Mouse (Mus musculus) MEL (cell line): Measurements from ENCODE around the gene Tesc. TPM values are rescaled to one million over a fixed set of nuclear protein-coding genes. Genes with fewer than 3 reads are reported as not detected.

ENCODE experiments used
- DNase-seq: peaks from one replicate; pipeline ENCODE4 v3.0.0; 2011; ENCODE audit warnings: low read depth, low spot score
- H3K27ac ChIP-seq: 2 replicates; pipeline ENCODE4 v1.5.1; 2012; ENCODE audit warnings: low read depth, mild to moderate bottlenecking, control low read depth, low read length, moderate library complexity; ENCODE audit not compliant: control insufficient read depth
- H3K27me3 ChIP-seq, 2 experiments: fragments of 150-350 bp in 1 of 2; sonication (generic) in 1 of 2; 2 replicates each; pipeline ENCODE4 v1.6.1; 2012; ENCODE audit warnings: low read length in 2 of 2, mild to moderate bottlenecking in 2 of 2, improper control_type of control experiment in 1 of 2, moderate library complexity in 1 of 2; ENCODE audit not compliant: insufficient read depth in 2 of 2, control insufficient read depth in 1 of 2
- H3K36me3 ChIP-seq, 2 experiments: 2 replicates each; pipeline ENCODE4 v1.6.1; 2012 to 2014; ENCODE audit warnings: low read length in 2 of 2, improper control_type of control experiment in 1 of 2, inconsistent platforms in 1 of 2, mild to moderate bottlenecking in 1 of 2; ENCODE audit not compliant: insufficient read depth in 2 of 2, control insufficient read depth in 1 of 2
- H3K4me1 ChIP-seq, 2 experiments: fragments of 150-350 bp in 1 of 2; sonication (generic) in 1 of 2; 2 replicates each; pipeline ENCODE4 v1.6.1; 2012; ENCODE audit warnings: low read length in 2 of 2, improper control_type of control experiment in 1 of 2, mild to moderate bottlenecking in 1 of 2; ENCODE audit not compliant: insufficient read depth in 2 of 2, control insufficient read depth in 1 of 2
- H3K4me3 ChIP-seq, 2 experiments: fragments of 150-350 bp in 1 of 2; sonication (generic) in 1 of 2; 2 replicates each; pipeline ENCODE4 v1.5.1; 2012; ENCODE audit warnings: low read depth in 2 of 2, low read length in 2 of 2, mild to moderate bottlenecking in 2 of 2, moderate library complexity in 2 of 2, control low read depth in 1 of 2, improper control_type of control experiment in 1 of 2; ENCODE audit not compliant: control insufficient read depth in 1 of 2, insufficient read depth in 1 of 2
- H3K79me2 ChIP-seq: 2 replicates; pipeline ENCODE4 v1.6.1; 2012; ENCODE audit warnings: mild to moderate bottlenecking, low read length, moderate library complexity; ENCODE audit not compliant: control insufficient read depth, poor library complexity, insufficient read depth
- H3K9ac ChIP-seq: 2 replicates; pipeline ENCODE4 v1.6.1; 2012; ENCODE audit warnings: low read depth, mild to moderate bottlenecking, control low read depth, low read length, moderate library complexity; ENCODE audit not compliant: control insufficient read depth, poor library complexity, severe bottlenecking
- H3K9me3 ChIP-seq: fragments of 150-350 bp; sonication (generic); replicated peaks from 2 replicates; pipeline ENCODE4 v1.6.1; 2012; ENCODE audit warnings: mild to moderate bottlenecking, low read length, improper control_type of control experiment, moderate library complexity; ENCODE audit not compliant: insufficient read depth
- CHD1 ChIP-seq: IDR thresholded peaks from 2 replicates; pipeline ENCODE4 v1.6.1; 2012; ENCODE audit warnings: low read depth, mild to moderate bottlenecking, inconsistent platforms, low read length, improper control_type of control experiment
- E2F4 ChIP-seq: IDR thresholded peaks from 2 replicates; pipeline ENCODE4 v1.6.1; 2011; ENCODE audit warnings: low read depth, low read length, improper control_type of control experiment, borderline replicate concordance
- EP300 ChIP-seq, 2 experiments: IDR thresholded peaks; 2 replicates each; pipeline ENCODE4 v1.6.1; 2011; ENCODE audit warnings: improper control_type of control experiment in 2 of 2, low read length in 2 of 2, low read depth in 1 of 2, mild to moderate bottlenecking in 1 of 2
- GABPA ChIP-seq: IDR thresholded peaks from 2 replicates; pipeline ENCODE4 v1.6.1; 2012; ENCODE audit warnings: low read depth, mild to moderate bottlenecking, inconsistent platforms, low read length, improper control_type of control experiment, moderate library complexity
- MYB ChIP-seq: IDR thresholded peaks from 2 replicates; pipeline ENCODE4 v1.6.1; 2011; ENCODE audit warnings: mild to moderate bottlenecking, low read depth, low read length, improper control_type of control experiment
- NELFE ChIP-seq: IDR thresholded peaks from 2 replicates; pipeline ENCODE4 v1.6.1; 2011; ENCODE audit warnings: low read depth, low read length, improper control_type of control experiment
- NRF1 ChIP-seq: IDR thresholded peaks from 2 replicates; pipeline ENCODE4 v1.6.1; 2014; ENCODE audit warnings: low read depth, mild to moderate bottlenecking, inconsistent platforms, low read length, improper control_type of control experiment, moderate library complexity; ENCODE audit not compliant: poor library complexity, insufficient read depth, severe bottlenecking
- POLR2A ChIP-seq, 2 experiments: IDR thresholded peaks; 2 replicates each; pipeline ENCODE4 v1.6.1; 2011 to 2012; ENCODE audit warnings: low read length in 2 of 2, mild to moderate bottlenecking in 2 of 2, control low read depth in 1 of 2, improper control_type of control experiment in 1 of 2, low read depth in 1 of 2, moderate library complexity in 1 of 2; ENCODE audit not compliant: control insufficient read depth in 1 of 2, insufficient read depth in 1 of 2, poor library complexity in 1 of 2
- POLR2AphosphoS2 ChIP-seq: IDR thresholded peaks from 2 replicates; pipeline ENCODE4 v1.6.1; 2011; ENCODE audit warnings: low read length, improper control_type of control experiment
- POLR2AphosphoS5 ChIP-seq: IDR thresholded peaks from 2 replicates; pipeline ENCODE4 v1.6.1; 2012; ENCODE audit warnings: low read depth, borderline replicate concordance, mild to moderate bottlenecking, inconsistent platforms, low read length, moderate library complexity, mixed read lengths
- TBP ChIP-seq: IDR thresholded peaks from 2 replicates; pipeline ENCODE4 v1.8.0; 2011; ENCODE audit warnings: low read depth, low read length, improper control_type of control experiment
- TCF12 ChIP-seq: IDR thresholded peaks from 2 replicates; pipeline ENCODE4 v1.6.1; 2014; ENCODE audit warnings: low read depth, mild to moderate bottlenecking, inconsistent platforms, low read length, improper control_type of control experiment, moderate library complexity
- USF1 ChIP-seq: IDR thresholded peaks from 2 replicates; pipeline ENCODE4 v1.6.1; 2014; ENCODE audit warnings: low read depth, mild to moderate bottlenecking, inconsistent platforms, low read length, improper control_type of control experiment, moderate library complexity
- ZC3H11A ChIP-seq: IDR thresholded peaks from 2 replicates; pipeline ENCODE4 v1.6.1; 2012; ENCODE audit warnings: low read depth, mild to moderate bottlenecking, inconsistent platforms, low read length, improper control_type of control experiment
- ZMIZ1 ChIP-seq: IDR thresholded peaks from 2 replicates; pipeline ENCODE4 v1.6.1; 2012; ENCODE audit warnings: low read depth, mild to moderate bottlenecking, inconsistent platforms, low read length, improper control_type of control experiment, moderate library complexity
- ZNF384 ChIP-seq: IDR thresholded peaks from 2 replicates; pipeline ENCODE4 v1.6.1; 2012; ENCODE audit warnings: low read depth, mild to moderate bottlenecking, inconsistent platforms, low read length, improper control_type of control experiment
- polyA plus RNA-seq, 2 experiments: library from polyadenylated mRNA; stranded (reverse) in 1 of 2; unstranded in 1 of 2; fragments of >175 nt in 1 of 2; fragments of >200 nt in 1 of 2; gene quantifications; 2 replicates each; pipeline versions ENCODE4 v1.2.1 to v1.2.4; 2012; ENCODE audit warnings: low replicate concordance in 2 of 2, low read depth in 1 of 2; ENCODE audit not compliant: insufficient read length in 2 of 2, insufficient read depth in 1 of 2, missing spikeins in 1 of 2
- total RNA-seq: library from RNA; depleted of rRNA; stranded (reverse); fragments of 300-350 nt; gene quantifications from 2 replicates; pipeline ENCODE4 v1.2.3, GENCODE M21; 2012

Gene Tesc
- total and polyA plus RNA-seq, 3 experiments, result 0.07 TPM; not detected in 2

DNA sequence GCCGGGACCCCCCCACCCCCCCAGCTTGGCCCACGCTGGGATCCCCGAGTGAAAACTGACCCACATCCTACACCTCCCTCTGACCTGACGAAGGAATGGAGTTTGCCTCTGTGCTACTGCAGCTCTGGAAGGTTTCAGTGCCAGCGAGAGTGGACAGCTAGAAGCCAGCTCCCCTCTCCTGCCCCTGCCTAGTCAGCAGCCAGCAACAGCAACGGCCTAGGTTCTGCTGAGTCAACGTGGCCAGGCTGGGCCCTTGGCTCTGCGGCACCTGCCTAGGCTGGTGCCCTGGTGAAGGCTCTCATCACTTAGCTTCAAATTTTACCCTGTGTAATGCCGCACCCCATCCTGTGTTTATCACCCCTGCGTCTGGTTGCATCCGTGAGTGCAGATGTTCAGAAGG, 7.6 kb upstream of the Tesc start:
- no peak for TF ChIP-seq E2F4
- TF ChIP-seq CHD1, result no peak
- TF ChIP-seq NRF1, result no peak
- no peak for TF ChIP-seq POLR2AphosphoS5
- TF ChIP-seq POLR2AphosphoS2, result no peak
- no peak for TF ChIP-seq POLR2A (IDR thresholded peaks at IDR 0.05; ENCODE audit: control insufficient read depth in 1 of 2, insufficient read depth in 1 of 2, low read depth in 1 of 2, low read length in 2 of 2, poor library complexity in 1 of 2)
- TF ChIP-seq TCF12, result no peak
- TF ChIP-seq TBP, result no peak
- no peak for TF ChIP-seq ZMIZ1
- TF ChIP-seq ZNF384, result no peak
- TF ChIP-seq EP300 (IDR thresholded peaks at IDR 0.05; ENCODE audit: low read depth in 1 of 2, low read length in 2 of 2), result no peak
- no peak for TF ChIP-seq GABPA
- TF ChIP-seq NELFE, result no peak
- DNase-seq, result no peak
- Histone ChIP-seq H3K36me3 (no peaks in the 10 kb centered on the region), H3K27ac (no peak overlapping the region), H3K27me3 (no peaks in the 10 kb centered on the region), H3K4me3 (no peak overlapping the region), H3K4me1 (no peaks in the 10 kb centered on the region), H3K9me3 (no peaks in the 10 kb centered on the region), H3K9ac (no peak overlapping the region), H3K79me2 (no peaks in the 10 kb centered on the region)

DNA sequence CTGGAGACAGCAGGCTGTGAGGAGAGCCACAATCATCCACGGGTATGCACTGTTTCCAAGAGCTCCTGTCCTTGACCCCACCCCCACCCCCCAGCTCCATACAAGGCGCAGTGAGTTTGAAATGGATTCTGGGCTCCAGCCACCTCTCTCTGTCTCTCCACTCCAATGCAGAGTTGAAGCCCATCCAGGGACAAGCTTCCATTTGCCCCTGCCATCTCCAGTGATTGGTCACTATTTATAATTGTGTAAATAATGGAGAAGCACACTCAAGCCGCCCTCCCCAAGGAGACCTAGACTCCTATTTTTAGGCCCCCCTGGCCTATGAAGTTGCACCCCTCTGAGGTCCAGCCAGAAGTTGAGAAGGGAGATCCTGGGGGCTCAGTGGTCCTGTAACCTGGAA, 4.5 kb upstream of the Tesc start:
- Histone ChIP-seq H3K36me3 (no peaks in the 10 kb centered on the region), H3K4me1 (no peaks in the 10 kb centered on the region), H3K4me3 (no peak overlapping the region), H3K27ac (no peak overlapping the region), H3K9ac (no peak overlapping the region), H3K79me2 (no peaks in the 10 kb centered on the region), H3K9me3 (no peaks in the 10 kb centered on the region), H3K27me3 (no peaks in the 10 kb centered on the region)
- no peak for TF ChIP-seq ZMIZ1
- TF ChIP-seq ZC3H11A, result no peak
- DNase-seq, result no peak

DNA sequence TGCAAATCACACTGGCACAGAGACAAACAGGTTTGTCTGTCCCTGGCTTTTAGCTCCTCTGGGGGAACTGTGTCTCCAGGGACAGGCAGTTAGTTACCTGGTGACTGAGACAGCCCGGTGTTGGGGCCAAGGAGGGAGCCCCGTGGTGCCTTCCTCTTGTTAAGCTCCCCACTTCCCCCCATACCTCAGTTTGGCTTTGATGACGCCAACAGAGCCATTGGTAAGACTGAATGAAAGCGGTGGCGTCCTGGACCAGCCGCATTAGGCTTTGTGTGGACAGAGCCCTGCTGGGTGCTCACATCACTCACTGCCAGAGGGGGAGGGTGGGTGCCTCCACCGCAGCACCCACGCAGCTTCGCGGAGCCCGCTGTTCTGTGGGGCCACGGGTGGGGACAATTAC, 1.7 kb upstream of the Tesc start:
- no peak for TF ChIP-seq MYB
- TF ChIP-seq POLR2AphosphoS2, result no peak
- no peak for TF ChIP-seq USF1
- TF ChIP-seq E2F4, result no peak
- TF ChIP-seq CHD1, result no peak
- H3K4me3 ChIP-seq, result no peak overlapping the region
- H3K27me3 ChIP-seq, result no peaks in the 10 kb centered on the region
- H3K9me3 ChIP-seq, result no peaks in the 10 kb centered on the region
- no peak overlapping the region for H3K9ac ChIP-seq
- DNase-seq, result no peak
- no peak overlapping the region for H3K27ac ChIP-seq
- no peaks in the 10 kb centered on the region for H3K79me2 ChIP-seq
- no peaks in the 10 kb centered on the region for H3K36me3 ChIP-seq
- H3K4me1 ChIP-seq, result no peaks in the 10 kb centered on the region
